Mouse (Mus musculus) lung, postnatal 25 days (tissue): ENCODE results near the gene Adi1.

ENCODE experiments used
- DNase-seq: peaks from one replicate; pipeline ENCODE4 v3.0.0; 2022; ENCODE audit warnings: low spot score

Gene Adi1

GRCm38 (mm10) chr12:28675121-28675924, at the start of gene Adi1:
Gene Adi1, plus strand, starts transcription at chr12:28675231.
- peak; percentile 81 for DNase-seq

- no peak for DNase-seq
These were observed 49.6 kb upstream of the Adi1 start for GRCm38 (mm10) chr12:28625407-28625806.

GRCm38 (mm10) chr12:28627092-28627491, 47.9 kb upstream of the Adi1 start:
- no peak for DNase-seq

- no peak for DNase-seq
These were observed 46.6 kb upstream of the Adi1 start for GRCm38 (mm10) chr12:28628436-28628835.

- DNase-seq = no peak
These were observed 39.9 kb upstream of the Adi1 start for GRCm38 (mm10) chr12:28635058-28635534.

GRCm38 (mm10) chr12:28635535-28636476, 39.2 kb upstream of the Adi1 start, which contains the start of gene Rps7:
Gene Rps7, minus strand, starts transcription at chr12:28635953.
- peak; percentile 94 for DNase-seq

- no peak for DNase-seq
These were observed 38.5 kb upstream of the Adi1 start for GRCm38 (mm10) chr12:28636543-28636942.

GRCm38 (mm10) chr12:28638778-28639177, 36.3 kb upstream of the Adi1 start:
- no peak for DNase-seq

GRCm38 (mm10) chr12:28649141-28650110, 25.6 kb upstream of the Adi1 start, which contains the start of gene Rnaseh1:
Gene Rnaseh1, plus strand, starts transcription at chr12:28649602.
- peak; percentile 89 for DNase-seq

- DNase-seq = no peak
These were observed 12.4 kb upstream of the Adi1 start for GRCm38 (mm10) chr12:28662628-28663027.

- no peak for DNase-seq
These were observed 8.3 kb upstream of the Adi1 start for GRCm38 (mm10) chr12:28666734-28667133.

GRCm38 (mm10) chr12:28667287-28667686, 7.7 kb upstream of the Adi1 start:
- DNase-seq = peak; percentile 18

GRCm38 (mm10) chr12:28674038-28674720, 852 bp upstream of the Adi1 start:
- no peak for DNase-seq

- DNase-seq = no peak
These were observed 836 bp downstream of the Adi1 start for GRCm38 (mm10) chr12:28675925-28676209.

- DNase-seq = no peak
These were observed 9.6 kb downstream of the Adi1 start for GRCm38 (mm10) chr12:28684674-28685073.

GRCm38 (mm10) chr12:28685771-28686170, 10.7 kb downstream of the Adi1 start:
- no peak for DNase-seq

- no peak for DNase-seq
These were observed 11.3 kb downstream of the Adi1 start for GRCm38 (mm10) chr12:28686199-28686879.

- no peak for DNase-seq
These were observed 14.0 kb downstream of the Adi1 start for GRCm38 (mm10) chr12:28688996-28689395.

GRCm38 (mm10) chr12:28690730-28691129, 15.7 kb downstream of the Adi1 start:
- no peak for DNase-seq

- DNase-seq = no peak
These were observed 18.7 kb downstream of the Adi1 start for GRCm38 (mm10) chr12:28693738-28694137.
